Mouse (Mus musculus): ENCODE measurements at regions not wholly inside any gene's neighbourhood (a gene's known extent, or its start where the extent isn't known, plus 50 kb on each side); places are given as distances from the start of the nearest gene placed in this dataset.

DNA sequence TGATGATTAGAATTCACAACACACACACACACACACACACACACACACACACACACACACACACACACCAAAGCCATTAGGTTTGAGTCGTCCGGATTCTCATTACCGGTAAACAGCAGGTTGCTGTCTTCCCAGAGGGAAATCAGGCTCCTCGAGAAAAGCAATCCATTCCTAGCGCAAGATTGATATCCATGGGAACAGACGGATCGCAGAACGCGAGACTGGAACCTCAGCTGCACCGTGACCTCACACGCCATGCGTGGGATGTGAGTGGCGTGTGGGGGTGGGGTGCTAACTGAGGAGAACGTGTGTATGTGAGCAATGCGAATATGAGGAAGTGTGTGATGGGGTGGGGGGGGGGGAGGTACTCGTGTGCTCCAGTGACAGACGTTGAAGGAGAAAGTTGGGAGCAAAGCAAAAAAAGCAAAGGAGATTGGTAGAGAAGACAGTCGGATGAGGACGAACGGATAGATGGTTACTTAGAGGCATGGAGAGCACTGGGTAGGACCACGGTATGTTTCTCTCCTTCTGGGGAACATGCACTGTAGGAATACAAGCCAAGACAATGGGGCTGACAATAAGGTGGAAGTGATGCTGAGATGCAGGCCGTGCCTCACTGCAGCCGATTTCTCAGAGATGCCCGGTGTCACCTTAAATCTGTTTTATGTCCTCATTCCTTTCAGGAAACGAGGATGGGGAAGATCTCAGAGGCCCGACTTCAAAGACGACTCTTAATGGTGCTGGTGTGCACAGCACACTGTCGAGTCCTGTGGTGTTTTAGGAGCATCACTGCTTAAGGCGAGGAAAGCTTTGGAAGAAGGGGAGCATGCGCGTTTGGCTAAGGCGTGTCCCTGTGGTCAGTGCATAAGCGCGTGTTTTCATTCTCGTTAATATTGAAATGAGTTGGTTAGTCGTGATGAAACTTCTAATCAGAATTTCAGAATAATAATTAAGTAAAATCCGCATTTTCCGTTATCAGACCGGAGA is 516.7 kb upstream of the BB014433 start:
- TF ChIP-seq POLR2AphosphoS2 (IDR thresholded peaks at IDR 0.05; ENCODE audit: low read length) (no peak), CTCF (IDR thresholded peaks at IDR 0.05 in 2 of 3, conservative IDR thresholded peaks at IDR 0.05 in 1 of 3; ENCODE audit: control insufficient read depth in 1 of 3, insufficient read depth in 1 of 3, low read depth in 2 of 3, low read length in 3 of 3, poor library complexity in 1 of 3, severe bottlenecking in 1 of 3) (no peak), TAL1 (IDR thresholded peaks at IDR 0.05; ENCODE audit: low read length) (no peak), SIN3A (IDR thresholded peaks at IDR 0.05; ENCODE audit: low read length) (no peak), ELF1 (IDR thresholded peaks at IDR 0.05; ENCODE audit: low read depth, low read length) (no peak), POLR2A (IDR thresholded peaks at IDR 0.05; ENCODE audit: control insufficient read depth in 1 of 2, insufficient read depth in 1 of 2, low read depth in 1 of 2, low read length in 2 of 2, poor library complexity in 1 of 2) (no peak), BHLHE40 (IDR thresholded peaks at IDR 0.05; ENCODE audit: borderline replicate concordance, low read depth, low read length) (no peak), ZC3H11A (IDR thresholded peaks at IDR 0.05; ENCODE audit: low read depth, low read length) (no peak), RCOR1 (IDR thresholded peaks at IDR 0.05; ENCODE audit: low read depth, low read length) (no peak), JUND (IDR thresholded peaks at IDR 0.05; ENCODE audit: low read depth, low read length) (no peak)

Data from MEL (cell line).